17 mouse cellular contexts compared by ENCODE assay signal in the genomic region with DNA sequence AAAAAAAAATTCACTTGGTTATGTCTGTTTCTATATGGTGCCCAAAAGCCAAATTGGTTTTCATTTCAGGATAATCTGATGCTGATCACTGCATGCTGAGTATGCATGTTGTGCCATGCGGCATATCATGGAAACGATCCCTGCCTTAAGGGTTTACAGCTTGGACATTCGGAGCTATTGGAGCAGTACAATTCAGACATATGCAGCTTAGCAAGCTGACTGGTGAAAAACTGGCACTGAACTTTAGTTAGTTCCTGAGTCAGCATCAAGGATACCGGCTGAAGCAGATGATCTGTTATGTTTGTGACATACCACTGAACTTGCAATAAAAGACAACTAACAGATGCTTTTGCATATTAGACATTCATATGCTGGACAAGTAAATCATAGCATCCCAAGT.
A peak's percentile ranks its signal among the peaks of the same experiment; 100 is the strongest.
DNase-seq lines count a peak whose midpoint lies in the region; ATAC-seq and TF ChIP-seq lines count a peak whose summit lies in the region.
"Had no signal": no experiment of that assay in that cellular context is flagged by ENCODE, and none has a peak within 500 bp of the region (broad histone marks: within the 10 kb centered on the region; RNA-seq: fewer than 3 reads in every experiment).

No protein-coding gene starts in this region.

- H3K9ac ChIP-seq in forebrain, embryonic 15.5 days (replicated peaks) = no peak overlapping the region
- no peak overlapping the region for H3K9ac ChIP-seq in midbrain, postnatal 0 days (replicated peaks; ENCODE audit: low read length, poor library complexity, severe bottlenecking)
- no peak overlapping the region for H3K9ac ChIP-seq in forebrain, embryonic 16.5 days (replicated peaks; ENCODE audit: low read depth, low read length)
- H3K9ac ChIP-seq: heart, embryonic 13.5 days had no signal

- H3K4me1 ChIP-seq in forebrain, embryonic 15.5 days = no peaks in the 10 kb centered on the region
- no peaks in the 10 kb centered on the region for H3K4me1 ChIP-seq in forebrain, embryonic 10.5 days
- no peaks in the 10 kb centered on the region for H3K4me1 ChIP-seq in midbrain, postnatal 0 days (ENCODE audit: insufficient read depth, low read length)
- no peaks in the 10 kb centered on the region for H3K4me1 ChIP-seq in midbrain, embryonic 10.5 days
- H3K4me1 ChIP-seq in forebrain, embryonic 16.5 days (replicated peaks; ENCODE audit: control insufficient read depth, insufficient read depth, low read length) = no peaks in the 10 kb centered on the region
- H3K4me1 ChIP-seq: embryonic facial prominence, embryonic 10.5 days; heart, embryonic 13.5 days had no signal

- no peak overlapping the region for H3K4me2 ChIP-seq in forebrain, embryonic 15.5 days (replicated peaks)
- no peak overlapping the region for H3K4me2 ChIP-seq in midbrain, postnatal 0 days (ENCODE audit: low read depth, low read length, poor library complexity, severe bottlenecking)
- no peak overlapping the region for H3K4me2 ChIP-seq in forebrain, embryonic 16.5 days (ENCODE audit: low read length)
- H3K4me2 ChIP-seq: heart, embryonic 13.5 days had no signal

- peak; percentile 63; the same call in 1 of the 2 replicates for ATAC-seq in forebrain, embryonic 15.5 days (replicated peaks)
- ATAC-seq in midbrain, postnatal 0 days (ENCODE audit: low FRiP score) = no peak
- ATAC-seq in forebrain, embryonic 16.5 days = peak; percentile 61
- ATAC-seq: hindbrain, embryonic 16.5 days had no signal

- intact Hi-C loops in gastrocnemius, postnatal 14 days (cut with DNase I; ENCODE audit: low total_unique reads) = no loop called here

- TF ChIP-seq CTCF in midbrain, postnatal 0 days (IDR thresholded peaks at IDR 0.05) = no peak

- no peaks in the 10 kb centered on the region for H3K9me3 ChIP-seq in forebrain, embryonic 15.5 days
- H3K9me3 ChIP-seq in forebrain, embryonic 10.5 days = no peaks in the 10 kb centered on the region
- H3K9me3 ChIP-seq in midbrain, postnatal 0 days (ENCODE audit: low read length) = no peaks in the 10 kb centered on the region
- no peaks in the 10 kb centered on the region for H3K9me3 ChIP-seq in midbrain, embryonic 10.5 days (replicated peaks)
- no peaks in the 10 kb centered on the region for H3K9me3 ChIP-seq in forebrain, embryonic 16.5 days (ENCODE audit: control insufficient read depth, low read length)
- H3K9me3 ChIP-seq: embryonic facial prominence, embryonic 10.5 days; heart, embryonic 13.5 days had no signal

- H3K36me3 ChIP-seq in forebrain, embryonic 15.5 days = no peaks in the 10 kb centered on the region
- H3K36me3 ChIP-seq in forebrain, embryonic 10.5 days (replicated peaks) = no peaks in the 10 kb centered on the region
- H3K36me3 ChIP-seq in midbrain, postnatal 0 days (ENCODE audit: insufficient read depth, low read length) = no peaks in the 10 kb centered on the region
- H3K36me3 ChIP-seq in midbrain, embryonic 10.5 days = no peaks in the 10 kb centered on the region
- no peaks in the 10 kb centered on the region for H3K36me3 ChIP-seq in forebrain, embryonic 16.5 days (ENCODE audit: control insufficient read depth, insufficient read depth)
- H3K36me3 ChIP-seq: embryonic facial prominence, embryonic 10.5 days; heart, embryonic 13.5 days had no signal

- H3K27ac ChIP-seq in forebrain, embryonic 15.5 days (replicated peaks) = no peak overlapping the region
- no peak overlapping the region for H3K27ac ChIP-seq in forebrain, embryonic 10.5 days
- H3K27ac ChIP-seq in midbrain, postnatal 0 days (ENCODE audit: low read depth, low read length) = no peak overlapping the region
- H3K27ac ChIP-seq in midbrain, embryonic 10.5 days (replicated peaks) = no peak overlapping the region
- H3K27ac ChIP-seq in forebrain, embryonic 16.5 days (ENCODE audit: low read length) = no peak overlapping the region
- H3K27ac ChIP-seq: embryonic facial prominence, embryonic 10.5 days; heart, embryonic 13.5 days had no signal

- no peaks in the 10 kb centered on the region for H3K27me3 ChIP-seq in forebrain, embryonic 15.5 days
- H3K27me3 ChIP-seq in forebrain, embryonic 10.5 days (ENCODE audit: poor library complexity, severe bottlenecking) = no peaks in the 10 kb centered on the region
- H3K27me3 ChIP-seq in midbrain, postnatal 0 days (ENCODE audit: insufficient read depth, low read length) = no peaks in the 10 kb centered on the region
- H3K27me3 ChIP-seq in midbrain, embryonic 10.5 days (ENCODE audit: low read depth, poor library complexity, severe bottlenecking) = no peaks in the 10 kb centered on the region
- H3K27me3 ChIP-seq in forebrain, embryonic 16.5 days (replicated peaks; ENCODE audit: control insufficient read depth, insufficient read depth, low read length) = no peaks in the 10 kb centered on the region
- H3K27me3 ChIP-seq: heart, embryonic 13.5 days had no signal

- DNase-seq in forebrain, embryonic 10.5 days (ENCODE audit: extremely low spot score, low spot score) = no peak
- peak; percentile 14 for DNase-seq in midbrain, postnatal 0 days (ENCODE audit: low spot score)
- no peak for DNase-seq in midbrain, embryonic 10.5 days (ENCODE audit: low spot score)
- no peak for DNase-seq in gastrocnemius, postnatal 14 days
- DNase-seq: adrenal gland, adult 2 months; adrenal gland, postnatal 25 days; cerebellum, adult 18-20 months; cerebellum, adult 9-11 months; gastrocnemius, postnatal 25 days; heart, adult 11 months; heart, postnatal 36 days; kidney, adult 11 months had no signal

- WGBS in forebrain, embryonic 15.5 days = 69% methylated on average over 4 of the region's 4 CpGs
- WGBS in forebrain, embryonic 10.5 days = 94% methylated on average over 4 of the region's 4 CpGs
- 76% methylated on average over 4 of the region's 4 CpGs for WGBS in midbrain, postnatal 0 days
- WGBS in midbrain, embryonic 10.5 days = 93% methylated on average over 4 of the region's 4 CpGs
- WGBS in forebrain, embryonic 16.5 days = 49% methylated on average over 4 of the region's 4 CpGs

- H3K4me3 ChIP-seq in forebrain, embryonic 15.5 days = no peak overlapping the region
- H3K4me3 ChIP-seq in forebrain, embryonic 10.5 days = no peak overlapping the region
- H3K4me3 ChIP-seq in midbrain, postnatal 0 days (ENCODE audit: low read depth, low read length) = no peak overlapping the region
- no peak overlapping the region for H3K4me3 ChIP-seq in midbrain, embryonic 10.5 days
- no peak overlapping the region for H3K4me3 ChIP-seq in forebrain, embryonic 16.5 days (replicated peaks; ENCODE audit: low read length)
- H3K4me3 ChIP-seq: embryonic facial prominence, embryonic 10.5 days; heart, embryonic 13.5 days had no signal
